ENCODE assay signal across 13 mouse cellular contexts in the genomic region with DNA sequence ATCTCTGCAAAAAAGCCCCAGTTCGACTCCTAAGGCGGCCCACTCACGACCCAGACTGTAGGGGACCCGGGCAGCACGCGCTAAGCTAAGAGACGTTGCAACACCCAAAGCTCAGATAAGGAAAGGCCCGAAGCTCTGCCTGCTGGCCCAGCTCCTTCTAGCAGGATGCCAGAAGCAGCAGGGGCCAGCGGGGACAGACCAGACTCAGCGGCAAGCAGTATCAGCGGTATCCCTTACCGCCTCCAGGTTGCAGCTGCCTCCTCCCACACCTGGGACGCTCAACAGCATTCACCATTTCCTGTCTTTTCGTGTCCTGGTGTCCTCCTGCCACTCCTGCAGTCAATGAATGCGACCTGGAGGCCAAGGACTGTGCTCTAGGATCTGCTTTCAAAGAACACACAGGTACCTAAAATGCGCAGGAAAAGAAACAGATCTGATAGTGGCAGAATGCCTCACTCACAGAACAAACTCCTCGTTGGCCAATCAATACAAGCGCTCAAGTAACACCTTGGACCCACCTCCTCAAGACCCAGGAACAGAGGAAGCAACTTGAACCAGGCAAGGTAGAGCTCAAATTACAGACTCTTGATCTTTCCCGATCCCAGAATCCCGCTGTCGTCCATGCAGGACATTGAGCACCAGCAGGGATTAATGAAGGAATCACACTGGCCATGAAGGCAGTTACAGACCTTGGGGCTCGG. TPM values are rescaled to one million over a fixed set of nuclear protein-coding genes. Genes with fewer than 3 reads are reported as not detected.
DNase-seq lines count a peak whose midpoint lies in the region; ATAC-seq lines count a peak whose summit lies in the region.
"Had no signal": no experiment of that assay in that cellular context is flagged by ENCODE, and none has a peak within 500 bp of the region (broad histone marks: within the 10 kb centered on the region; RNA-seq: fewer than 3 reads in every experiment).

No protein-coding gene starts in this region.

- no peak for ATAC-seq in heart, embryonic 11.5 days (replicated peaks; ENCODE audit: insufficient number of reproducible peaks, low FRiP score, low TSS enrichment)
- no peak for ATAC-seq in neural tube, embryonic 12.5 days (ENCODE audit: low FRiP score, low read depth)
- no peak for ATAC-seq in limb, embryonic 12.5 days (ENCODE audit: insufficient number of reproducible peaks, insufficient read depth, low FRiP score, low TSS enrichment, low read depth)
- ATAC-seq in hindbrain, embryonic 12.5 days (ENCODE audit: low FRiP score) = no peak

- no peak overlapping the region for H3K9ac ChIP-seq in heart, embryonic 11.5 days (ENCODE audit: low read depth, low read length)
- H3K9ac ChIP-seq in neural tube, embryonic 12.5 days = no peak overlapping the region
- peak overlapping the region; percentile 42; the same call in 1 of the 2 replicates for H3K9ac ChIP-seq in limb, embryonic 12.5 days (replicated peaks)
- H3K9ac ChIP-seq in hindbrain, embryonic 12.5 days = no peak overlapping the region

- no peaks in the 10 kb centered on the region for H3K36me3 ChIP-seq in heart, embryonic 11.5 days (ENCODE audit: control insufficient read depth, insufficient read depth, low read length)
- H3K36me3 ChIP-seq in neural tube, embryonic 12.5 days = peaks cover 28% of the 10 kb centered on the region
- H3K36me3 ChIP-seq in limb, embryonic 12.5 days = peaks cover 31% of the 10 kb centered on the region
- peaks cover 13% of the 10 kb centered on the region for H3K36me3 ChIP-seq in hindbrain, embryonic 12.5 days

- 3% methylated on average over 22 of the region's 22 CpGs for WGBS in heart, embryonic 11.5 days (ENCODE audit: insufficient replicate concordance)
- WGBS in neural tube, embryonic 12.5 days = 13% methylated on average over 22 of the region's 22 CpGs
- WGBS in limb, embryonic 12.5 days = 4% methylated on average over 22 of the region's 22 CpGs
- 14% methylated on average over 22 of the region's 22 CpGs for WGBS in hindbrain, embryonic 12.5 days

- peaks cover 5% of the 10 kb centered on the region; the same call in 1 of the 2 replicates for H3K27me3 ChIP-seq in heart, embryonic 11.5 days (ENCODE audit: control insufficient read depth, insufficient read depth, low read length)
- H3K27me3 ChIP-seq in neural tube, embryonic 12.5 days (replicated peaks) = no peaks in the 10 kb centered on the region
- H3K27me3 ChIP-seq in limb, embryonic 12.5 days = no peaks in the 10 kb centered on the region
- 0 out of 2 replicates have a peak, but pooled peaks cover 4% of the 10 kb centered on the region for H3K27me3 ChIP-seq in hindbrain, embryonic 12.5 days

- H3K9me3 ChIP-seq in heart, embryonic 11.5 days (replicated peaks; ENCODE audit: control insufficient read depth, low read length) = no peaks in the 10 kb centered on the region
- H3K9me3 ChIP-seq in neural tube, embryonic 12.5 days = no peaks in the 10 kb centered on the region
- H3K9me3 ChIP-seq in limb, embryonic 12.5 days = 0 out of 2 replicates have a peak, but pooled peaks cover 4% of the 10 kb centered on the region
- no peaks in the 10 kb centered on the region for H3K9me3 ChIP-seq in hindbrain, embryonic 12.5 days (replicated peaks)

- DNase-seq in heart, adult 9 months (ENCODE audit: low spot score in 2 of 2) = no peak
- DNase-seq in neural tube, embryonic 10.5 days (ENCODE audit: extremely low spot score, low spot score) = no peak
- no peak for DNase-seq in testis, postnatal 14 days (ENCODE audit: low spot score)
- no peak for DNase-seq in thymus, postnatal 0 days (ENCODE audit: low spot score)
- DNase-seq: cerebellum, adult 18-20 months; lung, postnatal 36 days had no signal

- H3K4me3 ChIP-seq in heart, embryonic 11.5 days (ENCODE audit: low read depth, low read length) = no peak overlapping the region; the same call in 1 of the 2 replicates
- H3K4me3 ChIP-seq in neural tube, embryonic 12.5 days = no peak overlapping the region
- peak overlapping the region; percentile 24 for H3K4me3 ChIP-seq in limb, embryonic 12.5 days (replicated peaks)
- no peak overlapping the region for H3K4me3 ChIP-seq in hindbrain, embryonic 12.5 days
- H3K4me3 ChIP-seq: heart, adult 2 months; myocyte had no signal

- 0 out of 2 replicates have a peak, but pooled peaks cover 4% of the 10 kb centered on the region for H3K4me1 ChIP-seq in heart, embryonic 11.5 days (ENCODE audit: control insufficient read depth, insufficient read depth, low read length)
- H3K4me1 ChIP-seq in neural tube, embryonic 12.5 days = no peaks in the 10 kb centered on the region
- peaks cover 17% of the 10 kb centered on the region for H3K4me1 ChIP-seq in limb, embryonic 12.5 days (replicated peaks)
- H3K4me1 ChIP-seq in hindbrain, embryonic 12.5 days = no peaks in the 10 kb centered on the region

- H3K27ac ChIP-seq in heart, embryonic 11.5 days (ENCODE audit: low read depth, low read length) = no peak overlapping the region
- H3K27ac ChIP-seq in neural tube, embryonic 12.5 days = no peak overlapping the region
- H3K27ac ChIP-seq in limb, embryonic 12.5 days = no peak overlapping the region
- no peak overlapping the region for H3K27ac ChIP-seq in hindbrain, embryonic 12.5 days
- H3K27ac ChIP-seq: heart, adult 2 months had no signal

- peak overlapping the region; percentile 49 for H3K4me2 ChIP-seq in heart, embryonic 11.5 days
- H3K4me2 ChIP-seq in neural tube, embryonic 12.5 days (replicated peaks) = peak overlapping the region; percentile 22; the same call in 1 of the 2 replicates
- H3K4me2 ChIP-seq in limb, embryonic 12.5 days = peak overlapping the region; percentile 54
- H3K4me2 ChIP-seq in hindbrain, embryonic 12.5 days (replicated peaks) = no peak overlapping the region; the same call in 1 of the 2 replicates

RNA-seq across cellular contexts. Expression of a gene that starts 13.8 kb away (rescaled TPM):
- polyA plus RNA-seq in heart, embryonic 11.5 days (2014; fragmentation: Nextera tagmentation; extraction: Ambion mirVana) = 4.8 and 5.9 TPM in 2 replicates
- 6.5 and 7.9 TPM in 2 replicates for polyA plus RNA-seq in neural tube, embryonic 12.5 days (2016; fragmentation: Nextera tagmentation; extraction: Ambion mirVana)
- polyA plus RNA-seq in limb, embryonic 12.5 days (2016; fragmentation: Nextera tagmentation; extraction: Ambion mirVana) = 8.8 and 9.8 TPM in 2 replicates
- polyA plus RNA-seq in thymus, postnatal 0 days (2015; fragmentation: Nextera tagmentation; extraction: Ambion mirVana) = 1.2 and 1.9 TPM in 2 replicates
- 6.9 and 9.4 TPM in 2 replicates for polyA plus RNA-seq in hindbrain, embryonic 12.5 days (2016; fragmentation: Nextera tagmentation; extraction: Ambion mirVana)

RNA-seq across cellular contexts. Expression of a gene that starts 39.5 kb away (rescaled TPM):
- polyA plus RNA-seq in heart, embryonic 11.5 days (2014; fragmentation: Nextera tagmentation; extraction: Ambion mirVana) = not detected in 2 replicates
- polyA plus RNA-seq in neural tube, embryonic 12.5 days (2016; fragmentation: Nextera tagmentation; extraction: Ambion mirVana) = not detected in 2 replicates
- polyA plus RNA-seq in limb, embryonic 12.5 days (2016; fragmentation: Nextera tagmentation; extraction: Ambion mirVana) = not detected in 2 replicates
- 0.06 and 0.17 TPM in 2 replicates for polyA plus RNA-seq in thymus, postnatal 0 days (2015; fragmentation: Nextera tagmentation; extraction: Ambion mirVana)
- not detected in 2 replicates for polyA plus RNA-seq in hindbrain, embryonic 12.5 days (2016; fragmentation: Nextera tagmentation; extraction: Ambion mirVana)
- polyA plus RNA-seq: forebrain, embryonic 11.5 days had no signal

RNA-seq across cellular contexts. Expression of a gene that starts 47.6 kb away (rescaled TPM):
- 8.0 and 10.5 TPM in 2 replicates for polyA plus RNA-seq in heart, embryonic 11.5 days (2014; fragmentation: Nextera tagmentation; extraction: Ambion mirVana)
- polyA plus RNA-seq in neural tube, embryonic 12.5 days (2016; fragmentation: Nextera tagmentation; extraction: Ambion mirVana) = 15.7 and 17.3 TPM in 2 replicates
- polyA plus RNA-seq in limb, embryonic 12.5 days (2016; fragmentation: Nextera tagmentation; extraction: Ambion mirVana) = 19.9 and 21.8 TPM in 2 replicates
- polyA plus RNA-seq in thymus, postnatal 0 days (2015; fragmentation: Nextera tagmentation; extraction: Ambion mirVana) = 7.0 and 7.9 TPM in 2 replicates
- polyA plus RNA-seq in hindbrain, embryonic 12.5 days (2016; fragmentation: Nextera tagmentation; extraction: Ambion mirVana) = 18.4 and 18.7 TPM in 2 replicates
